Mouse (Mus musculus): ENCODE data around the gene Olfr765.
A peak's percentile ranks its signal among the peaks of the same experiment; 100 is the strongest.
"Not testable (repeated sequence)": the region's sequence is repeated elsewhere in the genome, so short reads cannot be mapped to it uniquely, and the experiment has no call there.

The Olfr765 gene

DNA sequence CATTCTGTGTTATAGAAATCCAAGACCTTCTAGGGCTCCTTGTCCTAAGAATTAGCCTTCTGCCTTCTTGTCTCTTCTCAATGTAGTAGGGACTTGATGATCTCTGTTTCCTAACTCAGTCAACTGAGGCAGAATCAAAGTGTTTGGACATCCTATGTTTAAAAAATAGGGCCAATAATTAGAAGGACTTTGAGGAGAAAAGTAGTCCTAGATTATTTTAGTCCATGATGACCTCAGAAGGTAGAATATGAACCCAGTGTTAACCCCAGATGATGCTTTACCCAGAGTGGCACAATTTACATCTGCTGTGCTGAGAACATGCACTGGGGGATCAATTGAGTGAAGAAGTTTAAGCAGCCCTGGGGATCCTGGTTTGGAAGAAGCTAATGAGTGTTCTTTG, at the start of gene Olfr765:
TSS of gene Olfr765 (minus strand) at position 101 of the 400 bp plus-strand sequence.
- DNase-seq: not testable (repeated sequence)

GRCm38 (mm10) chr10:129099275-129099674, 49.5 kb upstream of the Olfr765 start, which contains the start of gene Olfr768:
Olfr768 (minus strand) TSS chr10:129099375.
- DNase-seq: no peak

GRCm38 (mm10) chr10:129082810-129083209, 33.0 kb upstream of the Olfr765 start, which contains the start of gene Olfr767:
Olfr767 (minus strand) TSS chr10:129082910.
- DNase-seq: not testable (repeated sequence)

- no peak for DNase-seq
Measured at GRCm38 (mm10) chr10:129068877-129069276, 19.1 kb upstream of the Olfr765 start, which contains the start of gene Olfr766-ps1. Olfr766-ps1 (minus strand) TSS chr10:129068977.

DNA sequence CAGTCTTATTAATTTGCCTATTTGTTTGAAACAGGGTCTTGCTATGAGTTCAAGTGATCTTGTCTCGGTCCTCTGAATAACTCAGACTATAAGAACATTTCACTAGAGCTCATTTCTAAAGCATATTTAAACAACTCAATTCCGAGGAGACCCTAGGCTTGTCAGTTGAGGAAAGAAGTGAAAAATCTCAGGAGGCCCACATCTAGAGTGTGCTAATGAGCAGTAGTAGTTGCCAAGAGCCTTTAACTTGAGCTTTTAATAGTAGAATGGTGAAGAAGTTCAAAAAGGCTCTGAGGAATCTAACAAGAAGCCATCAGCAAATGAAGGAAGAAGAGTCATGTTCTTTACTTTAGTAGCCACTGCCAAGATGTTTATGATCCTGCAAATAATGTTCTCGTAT, 10.0 kb downstream of the Olfr765 start, which contains the start of gene Olfr764-ps1:
TSS of gene Olfr764-ps1 (minus strand) at position 101 of the 400 bp plus-strand sequence.
- DNase-seq: no peak

DNA sequence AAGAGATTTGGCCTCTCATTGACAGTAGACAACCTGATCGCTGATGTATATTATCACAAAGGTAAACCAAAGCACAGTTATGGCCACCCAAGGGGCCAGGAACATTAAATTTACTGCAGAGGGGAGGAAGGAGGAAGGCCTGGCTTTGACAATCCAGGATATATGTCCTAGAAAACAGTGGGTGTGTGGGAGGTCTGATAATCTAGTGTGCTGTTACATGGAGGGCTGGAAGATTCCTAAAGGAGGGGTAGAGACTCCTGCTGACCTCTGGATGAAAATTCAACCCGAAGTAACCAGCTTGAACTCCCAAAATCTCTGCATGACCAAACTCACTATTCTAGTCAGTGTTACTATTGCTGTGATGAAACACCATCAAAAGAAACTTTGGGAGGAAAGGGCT, 21.5 kb downstream of the Olfr765 start:
- DNase-seq: no peak

DNA sequence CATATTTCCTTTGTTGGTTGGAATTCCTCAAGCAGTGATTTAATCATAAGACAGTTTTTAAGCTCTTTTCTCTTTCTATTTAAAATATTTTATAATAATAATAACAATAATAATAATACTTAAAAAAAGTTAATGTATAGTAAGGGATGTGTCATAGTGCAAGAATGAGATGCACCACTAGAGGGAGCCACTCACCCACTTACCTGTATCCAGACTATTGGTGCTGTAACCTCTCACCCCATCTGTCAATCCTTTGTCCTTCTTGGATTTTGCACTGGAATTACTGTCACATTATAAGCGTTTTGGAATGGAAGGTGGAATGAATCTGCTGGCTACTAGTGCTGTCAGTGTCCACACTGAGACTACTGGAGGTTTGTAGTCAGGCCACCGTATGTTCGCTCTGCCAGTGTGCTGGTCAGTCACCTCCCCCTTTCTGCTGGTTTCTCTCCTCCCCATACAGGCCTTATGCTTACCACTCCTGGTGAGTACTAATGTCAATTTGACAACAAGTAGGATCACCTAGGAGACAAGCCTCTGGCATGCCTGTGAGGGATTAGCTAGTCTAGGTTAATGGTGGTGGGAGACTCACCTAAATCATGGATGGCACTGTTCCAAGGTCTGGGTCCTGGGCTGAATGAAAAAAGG, 23.7 kb downstream of the Olfr765 start:
- peak; percentile 68 to 81 for DNase-seq

DNA sequence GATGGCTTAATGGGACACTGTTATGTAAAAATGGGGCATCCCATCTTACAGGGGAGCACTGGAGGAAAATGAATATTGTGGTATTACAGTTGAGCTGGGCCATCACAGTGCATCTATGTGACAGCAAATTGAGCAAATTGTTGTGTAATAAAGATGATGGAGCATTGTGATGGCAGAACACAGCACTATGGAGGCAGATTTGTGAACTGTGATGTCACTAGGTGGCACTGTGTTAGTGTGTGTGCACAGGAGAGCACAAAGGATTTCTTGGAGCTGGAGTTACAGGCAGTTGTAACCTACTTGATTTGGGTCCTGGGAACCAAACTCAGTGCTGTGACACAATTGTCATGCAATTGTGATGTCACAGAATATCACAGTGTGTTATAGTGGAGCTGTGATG, 26.5 kb downstream of the Olfr765 start:
- DNase-seq: no peak

GRCm38 (mm10) chr10:129014477-129014876, 35.3 kb downstream of the Olfr765 start:
- no peak for DNase-seq

GRCm38 (mm10) chr10:129011511-129011910, 38.3 kb downstream of the Olfr765 start:
- DNase-seq: not testable (repeated sequence)

- DNase-seq: no peak
Measured at GRCm38 (mm10) chr10:129010288-129010841, 39.4 kb downstream of the Olfr765 start, which contains the start of gene Olfr763. Olfr763 (plus strand) TSS chr10:129010791.

DNA sequence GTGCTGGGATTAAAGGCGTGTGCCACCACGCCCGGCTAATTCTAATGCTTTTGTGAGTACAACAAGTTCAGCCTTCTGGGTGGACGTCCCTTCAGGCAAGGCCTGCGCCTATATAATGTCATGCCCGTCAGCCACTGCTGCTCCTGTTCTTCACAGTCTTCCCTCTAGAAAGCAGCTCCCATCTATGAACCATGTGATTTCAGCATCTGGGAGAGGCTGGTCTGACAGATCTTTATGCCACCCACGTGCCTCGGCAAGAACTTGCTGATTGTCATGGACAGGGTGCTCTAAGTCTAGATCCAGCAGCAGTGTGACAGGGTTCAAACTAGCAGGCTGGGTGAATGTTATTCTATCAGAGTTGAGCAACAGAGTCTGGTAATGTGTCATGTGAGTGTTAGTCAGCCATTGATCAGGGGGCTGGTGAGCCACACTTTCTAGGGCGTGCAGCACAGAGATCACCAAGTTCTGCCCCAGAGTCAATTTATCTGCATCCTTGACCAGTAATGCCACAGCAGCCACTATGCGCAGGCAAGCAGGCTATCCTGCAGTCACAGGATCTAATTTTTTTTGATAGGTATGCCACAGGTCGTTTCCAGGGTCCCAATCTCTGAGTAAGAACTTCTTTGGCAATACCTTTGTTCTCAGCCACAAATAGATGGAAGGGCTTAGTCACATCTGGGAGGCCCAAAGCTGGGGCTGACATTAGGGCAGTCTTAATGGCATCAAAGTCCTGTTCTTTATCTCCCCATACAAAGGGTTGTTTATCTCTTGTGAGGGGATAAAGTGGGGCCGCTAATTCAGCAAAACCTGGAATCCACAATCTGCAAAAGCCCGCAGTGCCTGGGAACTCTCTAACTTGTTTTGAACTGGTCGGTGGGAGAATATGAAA, 45.5 kb downstream of the Olfr765 start:
- no peak for DNase-seq

- no peak for DNase-seq
Measured at GRCm38 (mm10) chr10:128996523-128997040, 53.2 kb downstream of the Olfr765 start.

- no peak for DNase-seq
Measured at GRCm38 (mm10) chr10:128995796-128996195, 54.0 kb downstream of the Olfr765 start.

All from cerebellum, postnatal 14 days (tissue).